Mouse (Mus musculus) stomach, embryonic 14.5 days (tissue): Measurements from ENCODE around the gene Mat1a. TPM values are rescaled to one million over a fixed set of nuclear protein-coding genes. Genes with fewer than 3 reads are reported as not detected.
A peak's percentile ranks its signal among the peaks of the same experiment; 100 is the strongest.

ENCODE experiments used
- ATAC-seq: fragments of 200-750 bp; cut with Nextera tagmentation; 2 replicates; pipeline ENCODE4 v1.8.0; 2017; ENCODE audit warnings: low read depth, moderate TSS enrichment; ENCODE audit not compliant: insufficient number of reproducible peaks, insufficient read depth, low FRiP score
- H3K27ac ChIP-seq: fragments of 300-500 bp; sonication (generic); 2 replicates; pipeline ENCODE4 v1.5.1; 2014; ENCODE audit warnings: mild to moderate bottlenecking, low read length, moderate library complexity, mixed read lengths
- H3K27me3 ChIP-seq: fragments of 300-500 bp; sonication (generic); 2 replicates; pipeline ENCODE4 v1.6.1; 2014; ENCODE audit warnings: low read length, control low read depth, mixed read lengths; ENCODE audit not compliant: control insufficient read depth, insufficient read depth
- H3K36me3 ChIP-seq: fragments of 300-500 bp; sonication (generic); 2 replicates; pipeline ENCODE4 v1.6.1; 2014; ENCODE audit warnings: mild to moderate bottlenecking, control low read depth, low read length, moderate library complexity, mixed read lengths; ENCODE audit not compliant: control insufficient read depth, insufficient read depth
- H3K4me1 ChIP-seq: fragments of 300-500 bp; sonication (generic); 2 replicates; pipeline ENCODE4 v1.6.1; 2014; ENCODE audit warnings: low read length, control low read depth, mixed read lengths; ENCODE audit not compliant: control insufficient read depth, insufficient read depth
- H3K4me2 ChIP-seq: fragments of 300-500 bp; sonication (generic); replicated peaks from 2 replicates; pipeline ENCODE4 v1.6.1; 2014; ENCODE audit warnings: low read depth, low read length, control low read depth
- H3K4me3 ChIP-seq: fragments of 300-500 bp; sonication (generic); 2 replicates; pipeline ENCODE4 v1.5.1; 2014; ENCODE audit warnings: low read depth, low read length, control low read depth
- H3K9ac ChIP-seq: fragments of 300-500 bp; sonication (generic); replicated peaks from 2 replicates; pipeline ENCODE4 v1.6.1; 2014; ENCODE audit warnings: low read depth, mild to moderate bottlenecking, control low read depth, low read length, moderate library complexity, mixed read lengths
- H3K9me3 ChIP-seq: fragments of 300-500 bp; sonication (generic); 2 replicates; pipeline ENCODE4 v1.6.1; 2016; ENCODE audit warnings: low read depth, low read length, control low read depth; ENCODE audit not compliant: control insufficient read depth
- WGBS: fragments of 180-500 bp; shearing (Covaris S2); extraction: QIAGEN DNeasy Blood & Tissue Kit; methylation state at CpG from one replicate; pipeline ENCODE4 v1.1.7; 2014; 5-methylcytosine and 5-hydroxymethylcytosine counted together
- polyA plus RNA-seq: library from polyadenylated mRNA; unstranded; fragments of >200 nt; fragmentation: Nextera tagmentation; extraction: Ambion mirVana; gene quantifications from 2 replicates; pipeline ENCODE4 v1.2.1, GENCODE M21; 2014

Mat1a gene
- polyA plus RNA-seq = 1.2 TPM in 1 of 2 replicates, not detected in the other

DNA sequence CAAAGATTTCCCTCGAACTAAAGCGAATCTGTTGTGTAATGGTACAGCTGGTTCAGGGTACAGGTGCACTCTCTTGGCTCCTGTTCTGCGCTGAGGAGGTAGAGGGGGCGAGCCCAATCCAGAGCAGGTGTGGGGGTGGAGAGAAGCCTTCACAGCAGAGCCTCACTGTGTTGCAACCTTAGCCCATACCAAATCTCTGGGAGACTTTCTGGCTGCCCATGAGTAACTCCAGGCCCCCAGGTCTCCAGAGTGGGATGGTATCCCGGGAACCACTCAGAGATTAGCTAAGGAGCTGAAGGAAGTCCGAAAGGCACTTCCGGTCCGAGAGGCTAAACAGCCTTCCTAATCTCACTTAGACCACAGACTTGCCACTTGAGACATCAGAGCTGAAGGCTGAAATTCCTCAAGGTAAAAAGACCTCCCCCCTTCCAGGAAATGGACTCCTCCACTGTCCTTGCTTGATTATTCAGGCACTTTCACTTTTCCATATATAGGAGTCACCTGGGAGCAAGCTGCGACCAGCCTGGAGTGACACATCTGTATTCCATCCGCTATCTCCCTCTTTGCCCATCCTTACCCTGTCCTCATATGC, at the start of gene Mat1a:
TSS of gene Mat1a (plus strand) at position 183 of the 592 bp plus-strand sequence.
- peak; percentile 74; the same call in 1 of the 2 replicates for ATAC-seq
- H3K27me3 ChIP-seq = no peaks in the 10 kb centered on the region
- 60% methylated on average over 10 of the region's 10 CpGs for WGBS
- no peak within 1 kb of the TSS for H3K4me3 ChIP-seq
- no peaks in the 10 kb centered on the region for H3K9me3 ChIP-seq
- H3K4me1 ChIP-seq = no peaks in the 10 kb centered on the region
- H3K27ac ChIP-seq = no peak within 1 kb of the TSS
- H3K36me3 ChIP-seq = no peaks in the 10 kb centered on the region
- no peak within 1 kb of the TSS for H3K4me2 ChIP-seq
- H3K9ac ChIP-seq = no peak within 1 kb of the TSS

DNA sequence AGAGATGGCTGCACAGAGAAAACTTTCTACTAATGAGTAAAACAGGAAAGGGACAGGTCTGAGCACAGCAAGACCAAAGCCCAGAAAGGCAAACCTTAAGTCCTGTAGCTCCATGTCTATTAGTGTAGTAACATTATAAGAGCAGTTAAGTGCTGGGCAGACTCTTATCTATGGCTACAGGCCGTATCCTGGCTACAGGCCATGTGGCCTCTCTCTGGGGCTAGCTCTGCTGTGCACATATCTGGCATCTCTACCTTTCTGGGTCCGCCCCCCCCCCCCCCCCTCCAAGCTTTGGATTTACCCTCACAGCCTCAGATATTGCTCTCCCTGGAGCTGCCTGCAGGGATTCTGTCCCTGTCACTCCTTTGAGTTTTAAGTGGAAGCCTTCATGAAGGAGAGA, 39.7 kb upstream of the Mat1a start:
- Histone ChIP-seq H3K27me3 (no peaks in the 10 kb centered on the region), H3K4me1 (no peaks in the 10 kb centered on the region), H3K4me3 (no peak overlapping the region), H3K9ac (no peak overlapping the region), H3K36me3 (no peaks in the 10 kb centered on the region), H3K27ac (no peak overlapping the region), H3K9me3 (no peaks in the 10 kb centered on the region), H3K4me2 (no peak overlapping the region)
- WGBS = 49% methylated on average over 2 of the region's 2 CpGs
- peak; percentile 56; the same call in 1 of the 2 replicates for ATAC-seq

DNA sequence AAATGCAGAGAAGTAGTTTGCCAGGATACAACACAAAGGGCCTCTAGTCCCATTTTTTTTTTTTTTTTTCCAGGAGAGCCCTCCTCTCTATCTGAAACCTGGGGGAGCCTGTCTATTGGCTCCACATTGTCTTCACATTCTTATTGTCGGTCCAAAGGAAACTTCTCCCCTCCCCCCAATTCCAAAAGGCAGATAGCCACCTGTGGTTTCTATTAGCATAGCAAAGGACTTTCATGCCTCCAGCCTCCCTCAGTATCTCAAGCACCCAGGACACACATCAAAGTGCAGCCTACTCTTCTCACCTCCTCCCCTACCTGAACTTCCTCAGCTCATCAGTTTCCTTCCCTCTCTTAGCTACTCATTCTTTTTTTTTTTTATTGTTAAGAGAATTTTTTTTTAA, 38.4 kb upstream of the Mat1a start:
- H3K27me3 ChIP-seq = no peaks in the 10 kb centered on the region
- no peak overlapping the region for H3K27ac ChIP-seq
- H3K9me3 ChIP-seq = no peaks in the 10 kb centered on the region
- no peak for ATAC-seq
- H3K4me2 ChIP-seq = no peak overlapping the region
- H3K9ac ChIP-seq = no peak overlapping the region
- no peaks in the 10 kb centered on the region for H3K4me1 ChIP-seq
- no peaks in the 10 kb centered on the region for H3K36me3 ChIP-seq
- no peak overlapping the region for H3K4me3 ChIP-seq
- 10% methylated on average over 1 of the region's 1 CpGs for WGBS

DNA sequence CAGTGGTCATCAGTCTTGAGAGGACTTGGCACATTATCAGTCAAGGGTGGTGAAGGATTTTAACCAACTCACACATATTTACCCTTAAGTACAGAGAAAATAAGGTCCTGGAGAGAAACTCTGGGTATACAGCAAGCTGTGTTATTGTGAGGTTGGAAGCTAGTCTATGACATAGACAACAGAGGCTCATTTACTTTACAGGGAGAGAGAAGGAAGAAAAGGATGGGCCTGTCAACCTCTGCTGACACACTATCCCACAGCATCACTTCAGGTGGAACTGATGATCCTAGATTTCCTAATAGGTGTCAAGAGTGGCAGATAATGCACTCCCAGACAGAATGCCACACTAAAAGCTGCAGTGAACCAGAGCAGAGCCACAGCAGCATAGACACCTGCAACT, 35.7 kb upstream of the Mat1a start, which contains the start of gene Dydc2:
TSS of gene Dydc2 (minus strand) at position 101 of the 400 bp plus-strand sequence.
- Histone ChIP-seq H3K4me2 (no peak within 1 kb of the TSS), H3K9me3 (no peaks in the 10 kb centered on the region), H3K4me3 (no peak within 1 kb of the TSS), H3K27me3 (no peaks in the 10 kb centered on the region), H3K27ac (no peak within 1 kb of the TSS), H3K36me3 (no peaks in the 10 kb centered on the region), H3K4me1 (no peaks in the 10 kb centered on the region), H3K9ac (no peak within 1 kb of the TSS)
- no peak for ATAC-seq

DNA sequence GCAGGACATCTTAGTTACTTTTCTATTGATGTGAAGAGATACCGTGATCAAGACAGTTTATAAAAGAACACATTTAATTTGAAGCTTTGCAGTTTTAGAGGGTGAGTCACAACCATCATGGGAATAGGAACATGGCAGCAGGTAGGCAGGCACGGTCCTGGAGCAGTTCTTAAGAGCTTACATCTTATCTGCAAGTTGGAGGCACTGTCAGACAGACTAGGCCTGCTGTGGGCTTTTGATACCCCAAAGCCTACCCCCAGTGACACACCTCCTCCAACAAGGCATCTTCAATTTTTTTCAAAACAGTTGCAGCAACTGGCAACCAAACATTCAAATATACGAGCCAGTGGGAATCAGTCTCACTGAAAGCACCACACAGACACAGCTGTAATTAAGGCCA, 34.5 kb upstream of the Mat1a start:
- Histone ChIP-seq H3K4me1 (no peaks in the 10 kb centered on the region), H3K27me3 (no peaks in the 10 kb centered on the region), H3K4me2 (no peak overlapping the region), H3K9me3 (no peaks in the 10 kb centered on the region), H3K27ac (no peak overlapping the region), H3K9ac (no peak overlapping the region), H3K4me3 (no peak overlapping the region), H3K36me3 (no peaks in the 10 kb centered on the region)
- ATAC-seq = no peak
- 75% methylated on average over 3 of the region's 3 CpGs for WGBS

DNA sequence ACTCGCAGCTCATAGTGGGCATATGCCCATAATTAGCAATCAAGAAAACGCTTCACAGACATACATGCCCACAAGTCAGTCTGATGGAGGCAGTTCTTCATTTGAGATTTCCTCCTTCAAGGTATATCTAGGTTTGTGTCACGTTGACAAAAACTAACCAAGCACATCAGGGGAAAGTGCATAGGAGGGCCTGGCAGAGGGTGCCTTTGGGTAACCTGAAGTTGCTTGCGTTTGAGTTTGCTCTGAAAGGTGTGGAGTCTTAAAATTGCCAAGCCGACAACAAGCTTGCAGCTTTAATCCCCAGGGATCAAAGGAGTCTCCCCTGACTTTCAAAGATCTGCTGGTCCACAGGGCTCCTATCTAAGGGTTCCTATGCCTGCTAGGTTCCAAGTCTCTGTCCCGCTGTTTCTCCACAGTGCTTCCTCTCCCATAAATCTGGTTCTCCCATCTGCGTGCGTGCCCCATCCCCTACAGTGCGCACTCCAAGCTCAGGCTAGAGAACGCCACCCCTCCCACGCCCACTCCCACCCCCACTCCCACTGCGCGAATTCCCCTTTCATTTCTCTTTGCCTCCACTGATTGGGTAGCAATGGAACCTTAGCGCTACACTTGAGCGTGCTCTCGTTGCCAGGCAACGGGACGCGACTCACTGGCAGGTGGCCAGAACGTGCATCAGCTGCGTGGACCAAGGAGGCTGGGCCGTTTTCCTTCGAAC, 32.4 kb upstream of the Mat1a start, which contains the start of gene Dydc1:
TSS of gene Dydc1 (plus strand) at position 683 of the 715 bp plus-strand sequence.
- ATAC-seq = peak; percentile 85
- H3K9ac ChIP-seq = no peak within 1 kb of the TSS
- 11% methylated on average over 23 of the region's 23 CpGs for WGBS

DNA sequence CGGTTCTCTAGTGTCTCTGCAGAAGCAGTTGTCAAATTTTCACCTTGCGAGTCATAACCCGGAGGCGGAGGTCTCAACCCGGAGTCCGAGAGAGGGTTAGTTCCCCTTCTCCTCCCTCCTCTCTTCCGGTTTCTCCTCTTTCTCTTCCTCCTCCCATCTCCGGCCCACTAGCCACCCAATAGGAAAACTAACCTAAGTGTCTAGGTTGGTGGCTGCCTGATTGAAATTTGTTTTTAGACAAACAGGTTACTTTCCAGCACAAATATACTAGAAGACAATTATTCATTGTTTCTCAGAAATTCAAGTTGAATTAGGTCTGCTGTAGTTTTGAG, 31.9 kb upstream of the Mat1a start:
- Histone ChIP-seq H3K4me3 (peak overlapping the region; percentile 35), H3K27ac (no peak overlapping the region), H3K4me1 (no peaks in the 10 kb centered on the region), H3K27me3 (no peaks in the 10 kb centered on the region), H3K36me3 (no peaks in the 10 kb centered on the region), H3K9ac (no peak overlapping the region), H3K4me2 (peak overlapping the region; percentile 61), H3K9me3 (no peaks in the 10 kb centered on the region)
- WGBS = under 1% methylated on average over 8 of the region's 8 CpGs
- ATAC-seq = no peak

More for the DNA sequence above, 32.4 kb upstream of the Mat1a start, which contains the start of gene Dydc1:
- no peaks in the 10 kb centered on the region for H3K9me3 ChIP-seq
- H3K4me1 ChIP-seq = no peaks in the 10 kb centered on the region
- no peak within 1 kb of the TSS for H3K27ac ChIP-seq
- H3K4me3 ChIP-seq = peak within 1 kb of the TSS; percentile 35
- peak within 1 kb of the TSS; percentile 61 for H3K4me2 ChIP-seq
- H3K27me3 ChIP-seq = no peaks in the 10 kb centered on the region
- H3K36me3 ChIP-seq = no peaks in the 10 kb centered on the region

DNA sequence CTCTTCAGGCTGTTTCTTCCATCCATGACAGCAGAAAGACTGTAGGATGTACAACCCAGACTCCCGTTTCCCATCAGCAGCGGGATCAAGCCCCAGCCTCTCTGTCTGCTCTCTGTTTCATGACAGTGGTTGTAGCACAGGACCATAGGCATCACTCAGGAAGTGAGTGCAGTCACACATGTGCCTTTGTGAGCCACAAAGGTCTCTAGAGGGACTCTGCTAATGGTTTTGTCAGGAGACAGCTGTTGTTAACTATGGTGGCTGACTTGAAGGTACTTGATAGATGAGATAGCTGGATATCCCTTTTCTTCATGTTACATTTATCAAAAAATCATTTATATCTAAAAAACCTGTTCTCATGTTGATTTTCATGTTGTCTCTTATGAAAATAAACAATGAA, 22.4 kb upstream of the Mat1a start:
- 77% methylated on average over 2 of the region's 2 CpGs for WGBS
- Histone ChIP-seq H3K9ac (no peak overlapping the region), H3K4me2 (no peak overlapping the region), H3K4me1 (no peaks in the 10 kb centered on the region), H3K9me3 (no peaks in the 10 kb centered on the region), H3K27ac (no peak overlapping the region), H3K36me3 (no peaks in the 10 kb centered on the region), H3K27me3 (no peaks in the 10 kb centered on the region), H3K4me3 (no peak overlapping the region)
- no peak for ATAC-seq
